Mouse (Mus musculus): ENCODE measurements around the gene Pon2. TPM values are rescaled to one million over a fixed set of nuclear protein-coding genes. Genes with fewer than 3 reads are reported as not detected.

Pon2 gene
- total and polyA plus RNA-seq, 3 experiments = 36.5 to 94.6 (median 58.7) TPM

DNA sequence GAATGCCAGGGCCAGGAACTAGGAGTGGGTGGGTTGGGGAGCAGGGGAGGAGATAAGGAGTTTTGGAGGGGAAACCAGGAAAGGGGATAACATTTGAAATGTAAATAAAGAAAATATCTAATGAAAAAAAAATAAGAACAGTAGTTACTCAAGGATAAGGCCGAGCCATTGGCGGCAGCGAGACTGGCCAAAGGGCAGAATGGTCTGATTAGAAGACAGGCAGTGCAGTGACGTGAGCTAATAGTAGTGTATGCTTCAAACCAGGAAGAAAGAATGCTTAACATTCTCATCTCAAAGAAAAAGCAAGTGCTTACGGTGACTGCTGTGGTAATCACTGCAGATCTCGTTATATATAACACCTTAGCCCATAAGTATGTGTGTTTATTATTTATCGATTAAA lies 2.2 kb downstream of the Pon2 start:
- Histone ChIP-seq H3K4me3 (ENCODE audit: low read depth, low read length) (peak overlapping the region; percentile 78; the same call in 1 of the 2 replicates), H3K27me3 (ENCODE audit: insufficient read depth, low read length) (no peaks in the 10 kb centered on the region), H3K4me1 (ENCODE audit: insufficient read depth, low read depth, low read length) (peaks cover 76% of the 10 kb centered on the region), H3K36me3 (replicated peaks) (peaks cover 39% of the 10 kb centered on the region), H3K9me3 (replicated peaks) (no peaks in the 10 kb centered on the region)
- DNase-seq (ENCODE audit: low spot score) (no peak), ATAC-seq (ENCODE audit: extremely low read depth, insufficient number of reproducible peaks, low FRiP score, poor library complexity, severe bottlenecking) (no peak)
- TF ChIP-seq TAL1 (conservative IDR thresholded peaks at IDR 0.05; ENCODE audit: low read depth, low read length) = no peak
- no peak for TF ChIP-seq POLR2AphosphoS5 (IDR thresholded peaks at IDR 0.05; ENCODE audit: insufficient replicate concordance, low read depth, low read length)
- no peak for TF ChIP-seq GATA2 (IDR thresholded peaks at IDR 0.05; ENCODE audit: borderline replicate concordance, low read depth, low read length)
- no peak for TF ChIP-seq GATA1 (IDR thresholded peaks at IDR 0.05; ENCODE audit: borderline replicate concordance, low read length)
- no peak for TF ChIP-seq CTCF (IDR thresholded peaks at IDR 0.05; ENCODE audit: low read depth, low read length)

DNA sequence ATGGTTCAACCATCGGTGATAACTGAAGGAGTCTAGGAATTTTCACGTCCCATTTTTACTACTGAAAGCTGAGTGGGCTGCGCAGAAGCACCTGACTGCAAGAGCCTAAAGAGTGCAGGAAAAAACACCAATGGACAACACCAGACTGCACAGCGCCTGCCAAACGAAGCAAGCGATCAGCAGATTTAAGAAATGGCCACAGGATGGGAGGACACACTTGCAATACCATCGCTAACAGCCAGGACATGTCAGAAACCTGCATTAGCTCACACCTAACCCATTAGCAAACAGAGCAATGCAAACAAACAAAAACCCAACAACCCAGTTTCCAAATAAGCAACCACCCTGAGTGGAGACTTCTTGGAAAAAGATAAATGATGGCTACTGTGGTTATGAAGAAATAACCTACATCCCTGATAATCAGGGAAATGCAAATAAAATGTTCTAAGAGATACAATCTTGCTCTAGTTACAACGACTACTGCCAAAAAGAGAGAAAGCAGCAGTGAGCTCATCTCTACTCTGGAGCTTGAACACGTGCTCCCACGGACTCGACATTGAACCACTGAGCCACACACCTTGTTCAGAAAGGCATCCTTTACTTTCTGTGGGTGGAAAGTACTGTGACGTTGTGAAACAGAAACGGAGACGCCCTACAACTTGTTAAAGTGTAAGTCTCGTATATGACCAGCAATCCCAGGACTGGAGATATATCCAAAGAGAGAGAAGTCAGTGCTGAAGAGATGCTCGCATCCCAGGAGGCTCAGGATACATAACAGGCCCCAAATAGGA lies 3.4 kb downstream of the Pon2 start:
- Histone ChIP-seq H3K27me3 (ENCODE audit: insufficient read depth, low read length) (no peaks in the 10 kb centered on the region), H3K36me3 (replicated peaks) (peaks cover 49% of the 10 kb centered on the region), H3K9me3 (replicated peaks) (no peaks in the 10 kb centered on the region), H3K4me1 (ENCODE audit: insufficient read depth, low read depth, low read length) (peaks cover 78% of the 10 kb centered on the region), H3K4me3 (ENCODE audit: low read depth, low read length) (peak overlapping the region; percentile 13; the same call in 1 of the 2 replicates)
- TF ChIP-seq CTCF (IDR thresholded peaks at IDR 0.05; ENCODE audit: low read depth, low read length) (no peak), TAL1 (conservative IDR thresholded peaks at IDR 0.05; ENCODE audit: low read depth, low read length) (no peak), POLR2AphosphoS5 (IDR thresholded peaks at IDR 0.05; ENCODE audit: insufficient replicate concordance, low read depth, low read length) (no peak), GATA1 (IDR thresholded peaks at IDR 0.05; ENCODE audit: borderline replicate concordance, low read length) (no peak), GATA2 (IDR thresholded peaks at IDR 0.05; ENCODE audit: borderline replicate concordance, low read depth, low read length) (no peak)
- DNase-seq (ENCODE audit: low spot score) (no peak), ATAC-seq (ENCODE audit: extremely low read depth, insufficient number of reproducible peaks, low FRiP score, poor library complexity, severe bottlenecking) (no peak)

DNA sequence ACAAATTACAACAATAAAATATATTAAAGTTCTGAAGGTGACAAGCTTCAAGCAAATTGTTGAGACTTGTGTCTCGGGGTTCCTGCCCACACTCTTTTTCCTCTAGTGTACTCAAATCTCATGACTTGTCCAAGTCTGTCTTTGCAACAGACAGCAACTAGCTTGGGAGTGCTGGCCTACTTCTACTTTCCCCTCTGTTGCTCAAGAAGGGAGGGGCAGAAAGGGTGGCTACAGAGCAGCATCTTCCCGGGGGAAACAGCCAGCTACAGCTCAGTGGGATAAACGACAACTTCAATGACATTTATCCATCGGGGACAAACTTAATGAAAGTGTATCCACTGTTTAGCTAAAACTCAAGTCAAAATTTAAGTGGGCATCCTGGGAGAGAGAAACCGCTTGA lies 5.4 kb downstream of the Pon2 start:
- Histone ChIP-seq H3K4me3 (ENCODE audit: low read depth, low read length) (no peak overlapping the region), H3K36me3 (replicated peaks) (peaks cover 64% of the 10 kb centered on the region), H3K9me3 (replicated peaks) (no peaks in the 10 kb centered on the region), H3K27me3 (ENCODE audit: insufficient read depth, low read length) (no peaks in the 10 kb centered on the region), H3K4me1 (ENCODE audit: insufficient read depth, low read depth, low read length) (peaks cover 86% of the 10 kb centered on the region)
- no peak for ATAC-seq (ENCODE audit: extremely low read depth, insufficient number of reproducible peaks, low FRiP score, poor library complexity, severe bottlenecking)
- TF ChIP-seq TAL1 (conservative IDR thresholded peaks at IDR 0.05; ENCODE audit: low read depth, low read length) = no peak
- TF ChIP-seq GATA1 (IDR thresholded peaks at IDR 0.05; ENCODE audit: borderline replicate concordance, low read length) = no peak
- TF ChIP-seq GATA2 (IDR thresholded peaks at IDR 0.05; ENCODE audit: borderline replicate concordance, low read depth, low read length) = no peak
- no peak for TF ChIP-seq CTCF (IDR thresholded peaks at IDR 0.05; ENCODE audit: low read depth, low read length)
- no peak for TF ChIP-seq POLR2AphosphoS5 (IDR thresholded peaks at IDR 0.05; ENCODE audit: insufficient replicate concordance, low read depth, low read length)
- no peak for DNase-seq (ENCODE audit: low spot score)

DNA sequence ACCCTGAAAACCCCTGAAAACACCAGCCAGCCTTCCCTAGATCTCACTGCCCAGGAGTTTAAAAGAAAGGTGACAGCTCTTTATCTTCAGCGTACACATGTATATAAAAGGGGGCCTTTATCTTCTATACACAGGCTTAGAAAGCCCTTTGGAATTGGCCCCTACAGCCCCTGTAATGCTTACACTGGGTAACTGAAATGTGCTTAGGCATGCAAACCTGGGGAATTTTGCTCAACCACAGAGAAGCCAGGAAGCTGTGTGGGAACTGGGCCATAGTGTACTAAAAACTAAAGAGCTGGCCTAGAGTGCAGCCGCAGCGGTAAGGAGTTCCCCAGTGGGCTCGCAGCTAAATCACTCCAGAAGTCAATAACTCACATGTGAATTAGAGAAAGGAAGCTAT lies 6.8 kb downstream of the Pon2 start:
- Histone ChIP-seq H3K4me3 (ENCODE audit: low read depth, low read length) (no peak overlapping the region; the same call in 1 of the 2 replicates), H3K9me3 (replicated peaks) (no peaks in the 10 kb centered on the region), H3K4me1 (ENCODE audit: insufficient read depth, low read depth, low read length) (peaks cover 91% of the 10 kb centered on the region), H3K27me3 (ENCODE audit: insufficient read depth, low read length) (no peaks in the 10 kb centered on the region), H3K36me3 (replicated peaks) (peaks cover 70% of the 10 kb centered on the region)
- TF ChIP-seq TAL1 (conservative IDR thresholded peaks at IDR 0.05; ENCODE audit: low read depth, low read length) = peak; percentile 87
- TF ChIP-seq GATA1 (IDR thresholded peaks at IDR 0.05; ENCODE audit: borderline replicate concordance, low read length) = no peak
- peak; percentile 39 for DNase-seq (ENCODE audit: low spot score)
- ATAC-seq (ENCODE audit: extremely low read depth, insufficient number of reproducible peaks, low FRiP score, poor library complexity, severe bottlenecking) = peak; percentile 56

DNA sequence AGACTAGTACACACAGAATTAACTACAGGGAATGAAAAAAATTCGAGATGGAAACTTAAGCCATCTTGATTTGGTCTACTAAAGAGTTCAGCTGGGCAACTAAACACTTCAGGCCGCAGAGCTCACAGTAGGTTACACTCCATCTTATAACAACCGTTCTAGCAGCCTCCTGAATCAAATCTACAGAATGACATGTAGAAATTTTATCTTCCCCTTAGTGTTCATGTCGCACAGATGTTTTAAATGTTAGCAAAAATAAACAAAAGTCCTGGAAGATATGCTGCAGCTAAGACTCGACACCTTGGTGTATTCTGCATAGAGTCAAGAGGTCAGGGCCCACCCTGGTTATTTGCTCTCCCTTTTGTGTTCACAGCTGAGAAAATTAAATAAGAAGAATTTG lies 10.3 kb downstream of the Pon2 start:
- TF ChIP-seq TAL1 (conservative IDR thresholded peaks at IDR 0.05; ENCODE audit: low read depth, low read length) (no peak), POLR2AphosphoS5 (IDR thresholded peaks at IDR 0.05; ENCODE audit: insufficient replicate concordance, low read depth, low read length) (no peak), GATA1 (IDR thresholded peaks at IDR 0.05; ENCODE audit: borderline replicate concordance, low read length) (no peak), CTCF (IDR thresholded peaks at IDR 0.05; ENCODE audit: low read depth, low read length) (no peak), GATA2 (IDR thresholded peaks at IDR 0.05; ENCODE audit: borderline replicate concordance, low read depth, low read length) (no peak)
- H3K4me1 ChIP-seq (ENCODE audit: insufficient read depth, low read depth, low read length) = peaks cover 62% of the 10 kb centered on the region
- DNase-seq (ENCODE audit: low spot score) (no peak), ATAC-seq (ENCODE audit: extremely low read depth, insufficient number of reproducible peaks, low FRiP score, poor library complexity, severe bottlenecking) (no peak)
- no peaks in the 10 kb centered on the region for H3K27me3 ChIP-seq (ENCODE audit: insufficient read depth, low read length)
- H3K36me3 ChIP-seq (replicated peaks) = peaks cover 66% of the 10 kb centered on the region
- no peak overlapping the region for H3K4me3 ChIP-seq (ENCODE audit: low read depth, low read length)
- H3K9me3 ChIP-seq (replicated peaks) = no peaks in the 10 kb centered on the region

DNA sequence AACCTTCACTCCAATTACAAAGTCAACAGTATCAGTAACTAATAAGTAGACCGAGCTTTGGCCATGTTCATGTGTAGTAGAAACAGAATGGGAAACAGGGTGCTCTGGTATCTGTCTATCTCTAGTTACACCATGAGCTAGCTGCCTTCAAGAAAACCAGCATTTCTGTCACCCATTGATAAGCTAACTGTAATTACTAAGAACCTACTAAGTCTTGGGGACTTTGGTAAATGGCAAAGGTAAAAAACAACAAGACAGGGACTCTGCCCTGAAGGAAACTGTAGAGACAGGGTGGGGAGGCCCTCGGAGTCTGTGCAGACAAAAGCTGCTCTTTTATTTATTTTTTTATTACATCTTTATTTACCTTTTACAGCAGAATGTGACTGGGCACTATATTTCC lies 10.9 kb downstream of the Pon2 start:
- H3K9me3 ChIP-seq (replicated peaks) = no peaks in the 10 kb centered on the region
- no peaks in the 10 kb centered on the region for H3K27me3 ChIP-seq (ENCODE audit: insufficient read depth, low read length)
- DNase-seq (ENCODE audit: low spot score) (no peak), ATAC-seq (ENCODE audit: extremely low read depth, insufficient number of reproducible peaks, low FRiP score, poor library complexity, severe bottlenecking) (peak; percentile 58)
- H3K4me1 ChIP-seq (ENCODE audit: insufficient read depth, low read depth, low read length) = peaks cover 62% of the 10 kb centered on the region
- H3K36me3 ChIP-seq (replicated peaks) = peaks cover 67% of the 10 kb centered on the region
- no peak for TF ChIP-seq CTCF (IDR thresholded peaks at IDR 0.05; ENCODE audit: low read depth, low read length)
- TF ChIP-seq TAL1 (conservative IDR thresholded peaks at IDR 0.05; ENCODE audit: low read depth, low read length) = peak; percentile 49
- no peak for TF ChIP-seq GATA1 (IDR thresholded peaks at IDR 0.05; ENCODE audit: borderline replicate concordance, low read length)
- TF ChIP-seq GATA2 (IDR thresholded peaks at IDR 0.05; ENCODE audit: borderline replicate concordance, low read depth, low read length) = no peak
- H3K4me3 ChIP-seq (ENCODE audit: low read depth, low read length) = no peak overlapping the region

Measured in G1E (cell line).